Mouse (Mus musculus): Measurements from ENCODE around the gene Mrps25. TPM values are rescaled to one million over a fixed set of nuclear protein-coding genes. Genes with fewer than 3 reads are reported as not detected.

Gene Mrps25
- polyA plus RNA-seq (2014; fragmentation: Illumina TruSeq; extraction: RNeasy Lipid Tissue Mini Kit (QIAGEN cat#74804); ENCODE audit: low read depth, low replicate concordance) = 63.5 TPM

DNA sequence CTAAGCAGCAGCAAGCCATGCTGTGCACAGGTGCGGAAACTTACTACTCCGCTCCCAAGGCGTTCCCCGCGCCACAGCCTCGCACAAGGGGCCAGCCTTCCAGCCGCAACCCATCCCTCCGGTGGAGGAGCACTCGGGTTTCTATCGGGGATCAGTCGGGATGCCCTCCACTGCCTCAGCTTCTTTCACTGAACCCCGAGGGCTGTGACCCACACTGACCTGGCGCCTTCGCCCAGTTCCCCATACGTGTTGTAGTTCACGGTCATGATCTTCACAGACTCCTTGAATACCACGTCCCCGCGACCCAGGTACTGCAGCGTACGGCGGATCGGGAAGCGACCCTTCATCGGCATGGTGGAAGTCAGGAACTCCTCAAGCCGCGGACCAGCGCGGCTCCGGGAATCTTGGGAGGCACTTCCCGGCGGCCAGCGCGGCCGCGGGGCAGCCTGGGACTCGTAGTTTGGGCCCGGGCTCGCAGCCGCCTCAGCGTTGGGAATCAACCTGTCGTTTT is at the start of gene Mrps25:
Mrps25 (minus strand) TSS at position 413 of the 511 bp plus-strand sequence.

DNA sequence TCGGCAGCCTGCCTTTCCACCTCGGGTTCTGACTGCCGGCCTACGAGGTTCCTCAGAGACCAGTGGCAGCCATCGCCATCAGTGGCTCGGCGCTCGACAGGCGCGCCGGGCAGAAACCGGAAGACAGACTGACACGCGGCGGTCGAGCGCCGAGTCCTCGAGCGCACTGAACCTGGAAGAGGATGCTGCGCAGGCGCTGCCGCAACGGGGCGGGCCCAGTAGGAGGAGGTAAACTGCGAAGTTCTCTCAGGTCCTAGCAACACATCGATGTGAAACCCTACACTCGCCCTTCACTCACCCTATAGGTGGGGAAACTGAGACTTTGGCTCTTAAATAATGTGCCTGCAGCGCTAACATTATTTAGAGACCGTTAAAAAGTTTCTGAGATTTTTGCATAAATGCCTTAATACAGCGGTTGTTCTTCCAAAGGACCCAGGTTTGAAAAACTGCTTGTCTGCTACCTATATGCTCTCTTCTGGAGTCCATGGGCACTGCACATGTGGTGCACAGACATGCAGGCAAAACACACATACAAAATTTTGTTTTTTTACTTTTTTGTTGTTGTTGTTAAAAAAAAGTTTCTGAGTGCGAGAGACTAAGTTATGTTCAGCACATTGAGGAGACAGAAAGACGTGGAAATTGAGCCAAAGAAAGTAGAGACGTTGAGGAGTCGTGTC is 31.1 kb upstream of the Mrps25 start, which contains the start of gene Rbsn:
Rbsn (minus strand) TSS at position 153 of the 677 bp plus-strand sequence.

Other genes with a start within 250 kb of the Mrps25 start
- 22.2 TPM for gene Fgd5, start 205.2 kb downstream of the Mrps25 start, polyA plus RNA-seq (2014; fragmentation: Illumina TruSeq; extraction: RNeasy Lipid Tissue Mini Kit (QIAGEN cat#74804); ENCODE audit: low read depth, low replicate concordance)
- gene Nr2c2, start 92.6 kb downstream of the Mrps25 start, polyA plus RNA-seq (2014; fragmentation: Illumina TruSeq; extraction: RNeasy Lipid Tissue Mini Kit (QIAGEN cat#74804); ENCODE audit: low read depth, low replicate concordance) = 14.2 TPM
- 13.9 TPM for gene Rbsn, start 30.9 kb upstream of the Mrps25 start, polyA plus RNA-seq (2014; fragmentation: Illumina TruSeq; extraction: RNeasy Lipid Tissue Mini Kit (QIAGEN cat#74804); ENCODE audit: low read depth, low replicate concordance)
- gene Trh, start 60.6 kb upstream of the Mrps25 start, polyA plus RNA-seq (2014; fragmentation: Illumina TruSeq; extraction: RNeasy Lipid Tissue Mini Kit (QIAGEN cat#74804); ENCODE audit: low read depth, low replicate concordance) = not detected

All from heart, adult 10 weeks (tissue).